Mouse (Mus musculus) spleen, adult 2 months (tissue): ENCODE measurements at regions not wholly inside any gene's neighbourhood (a gene's known extent, or its start where the extent isn't known, plus 50 kb on each side); places are given as distances from the start of the nearest gene placed in this dataset.

Experiments
- CTCF ChIP-seq: fragments of 200-500 bp; IDR thresholded peaks from 2 replicates; pipeline ENCODE4 v1.5.1; 2011; ENCODE audit warnings: mild to moderate bottlenecking, inconsistent platforms; ENCODE audit not compliant: insufficient read depth, insufficient read length, insufficient replicate concordance; ENCODE audit errors: extremely low read depth
- POLR2A ChIP-seq: fragments of 200-500 bp; IDR thresholded peaks from 2 replicates; pipeline ENCODE4 v1.6.1; 2011; ENCODE audit warnings: low read depth, low read length, inconsistent platforms

DNA sequence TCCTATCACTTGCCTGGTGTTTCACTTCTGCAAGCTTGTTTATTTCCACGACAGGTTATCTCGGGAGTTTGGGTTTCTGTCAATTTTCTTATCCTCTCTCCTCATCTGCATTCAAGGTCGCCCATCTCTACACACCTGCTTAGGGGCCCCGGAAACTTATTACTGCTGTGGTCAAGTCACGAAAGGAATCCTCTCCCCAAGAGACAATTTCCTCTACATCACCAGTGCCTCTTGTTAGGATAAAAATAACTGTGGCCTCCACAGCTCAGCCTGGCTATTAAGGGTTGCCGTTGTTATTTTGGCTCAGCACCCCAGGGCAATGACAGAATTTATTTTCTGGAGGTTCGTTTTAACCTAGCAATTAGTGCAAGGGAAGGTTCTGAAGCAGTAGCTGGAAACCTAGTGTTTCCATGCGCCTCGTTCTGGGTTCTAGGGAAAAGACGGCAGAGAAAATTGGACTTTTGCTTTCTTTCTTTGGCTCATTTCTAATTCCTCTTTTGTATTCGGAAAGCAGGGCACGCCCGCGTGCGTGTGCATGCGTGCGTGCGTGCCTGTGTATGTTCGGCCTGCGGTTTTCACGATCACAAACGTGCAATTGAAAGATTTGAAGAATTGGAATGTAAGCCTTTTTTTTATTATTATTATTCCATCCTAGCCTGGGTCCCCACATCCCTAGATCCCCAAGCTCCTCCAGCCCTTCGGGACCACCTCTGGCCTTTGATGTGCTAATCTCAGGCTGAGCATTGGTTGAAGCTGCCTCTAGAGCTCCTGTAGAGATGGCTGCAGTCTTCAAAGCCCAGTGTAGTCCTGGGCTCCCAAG lies 147.1 kb upstream of the Jarid2 start:
- TF ChIP-seq CTCF (no peak), POLR2A (no peak)
